Mouse (Mus musculus) testis, adult 2 months (tissue): ENCODE measurements around the gene Qtrt2. TPM values are rescaled to one million over a fixed set of nuclear protein-coding genes. Genes with fewer than 3 reads are reported as not detected.

Experiments
- H3K27ac ChIP-seq: fragments of 200-500 bp; 2 replicates; pipeline ENCODE4 v1.5.1; 2012; ENCODE audit warnings: low read depth, low read length; ENCODE audit not compliant: control insufficient read depth, insufficient read depth
- H3K27me3 ChIP-seq: fragments of 200-500 bp; 2 replicates; pipeline ENCODE4 v1.6.1; 2012; ENCODE audit warnings: mild to moderate bottlenecking, low read length, moderate library complexity; ENCODE audit not compliant: control insufficient read depth, insufficient read depth
- H3K36me3 ChIP-seq: fragments of 200-500 bp; 2 replicates; pipeline ENCODE4 v1.6.1; 2012; ENCODE audit warnings: mild to moderate bottlenecking, low read length; ENCODE audit not compliant: control insufficient read depth, insufficient read depth
- H3K4me1 ChIP-seq: fragments of 200-500 bp; 2 replicates; pipeline ENCODE4 v1.6.1; 2012; ENCODE audit warnings: low read length; ENCODE audit not compliant: control insufficient read depth, insufficient read depth
- H3K4me3 ChIP-seq: fragments of 200-500 bp; 2 replicates; pipeline ENCODE4 v1.5.1; 2012; ENCODE audit warnings: low read depth, mild to moderate bottlenecking, low read length, moderate library complexity, mixed read lengths; ENCODE audit not compliant: control insufficient read depth
- CTCF ChIP-seq: fragments of 200-500 bp; IDR thresholded peaks from 2 replicates; pipeline ENCODE4 v1.5.1; 2012; ENCODE audit warnings: low read depth, mild to moderate bottlenecking, inconsistent platforms, low read length, moderate library complexity; ENCODE audit not compliant: control insufficient read depth, insufficient read depth, insufficient replicate concordance
- POLR2A ChIP-seq: fragments of 200-500 bp; IDR thresholded peaks from 2 replicates; pipeline ENCODE4 v1.6.1; 2012; ENCODE audit warnings: low read depth, mild to moderate bottlenecking, inconsistent platforms, low read length, moderate library complexity; ENCODE audit not compliant: control insufficient read depth
- polyA plus RNA-seq: library from polyadenylated mRNA; depleted of rRNA; stranded (reverse); fragments of >200 nt; gene quantifications from 2 replicates; pipeline ENCODE4 v1.2.3, GENCODE M21; 2012

The Qtrt2 gene
- polyA plus RNA-seq, 1 experiment, result 11.0 TPM

- Histone ChIP-seq H3K27me3 (no peaks in the 10 kb centered on the region), H3K4me1 (no peaks in the 10 kb centered on the region), H3K36me3 (no peaks in the 10 kb centered on the region), H3K27ac (no peak overlapping the region), H3K4me3 (no peak overlapping the region)
- TF ChIP-seq CTCF (no peak), POLR2A (no peak)
These were observed 56.8 kb downstream of the Qtrt2 start for GRCm38 (mm10) chr16:43869805-43870204.

GRCm38 (mm10) chr16:43860624-43861023 lies 66.0 kb downstream of the Qtrt2 start:
- TF ChIP-seq POLR2A (no peak), CTCF (no peak)
- H3K27ac ChIP-seq, result no peak overlapping the region
- H3K27me3 ChIP-seq, result no peaks in the 10 kb centered on the region
- no peaks in the 10 kb centered on the region for H3K4me1 ChIP-seq
- H3K36me3 ChIP-seq, result no peaks in the 10 kb centered on the region
- no peak overlapping the region for H3K4me3 ChIP-seq

- TF ChIP-seq POLR2A (no peak), CTCF (no peak)
- H3K36me3 ChIP-seq, result no peaks in the 10 kb centered on the region
- H3K4me1 ChIP-seq, result peaks cover 3% of the 10 kb centered on the region; the same call in 1 of the 2 replicates
- H3K4me3 ChIP-seq, result no peak overlapping the region
- no peak overlapping the region for H3K27ac ChIP-seq
- H3K27me3 ChIP-seq, result no peaks in the 10 kb centered on the region
These were observed 67.6 kb downstream of the Qtrt2 start for GRCm38 (mm10) chr16:43858941-43859476.

GRCm38 (mm10) chr16:43849839-43850238 lies 76.8 kb downstream of the Qtrt2 start:
- no peak overlapping the region for H3K4me3 ChIP-seq
- TF ChIP-seq POLR2A, result no peak
- no peak for TF ChIP-seq CTCF
- no peaks in the 10 kb centered on the region for H3K36me3 ChIP-seq
- no peaks in the 10 kb centered on the region for H3K27me3 ChIP-seq
- H3K27ac ChIP-seq, result no peak overlapping the region
- no peaks in the 10 kb centered on the region for H3K4me1 ChIP-seq

GRCm38 (mm10) chr16:43841236-43841635 lies 85.4 kb downstream of the Qtrt2 start:
- H3K4me1 ChIP-seq, result no peaks in the 10 kb centered on the region
- H3K27ac ChIP-seq, result no peak overlapping the region
- no peak overlapping the region for H3K4me3 ChIP-seq
- H3K27me3 ChIP-seq, result no peaks in the 10 kb centered on the region
- no peaks in the 10 kb centered on the region for H3K36me3 ChIP-seq
- TF ChIP-seq POLR2A, result no peak
- no peak for TF ChIP-seq CTCF

GRCm38 (mm10) chr16:43831957-43832356 lies 94.7 kb downstream of the Qtrt2 start:
- Histone ChIP-seq H3K27ac (no peak overlapping the region), H3K36me3 (no peaks in the 10 kb centered on the region), H3K4me1 (no peaks in the 10 kb centered on the region), H3K27me3 (no peaks in the 10 kb centered on the region), H3K4me3 (no peak overlapping the region)
- TF ChIP-seq POLR2A (no peak), CTCF (no peak)

- Histone ChIP-seq H3K27me3 (no peaks in the 10 kb centered on the region), H3K27ac (no peak overlapping the region), H3K36me3 (no peaks in the 10 kb centered on the region), H3K4me3 (no peak overlapping the region), H3K4me1 (no peaks in the 10 kb centered on the region; the same call in 1 of the 2 replicates)
- no peak for TF ChIP-seq POLR2A
- no peak for TF ChIP-seq CTCF
These were observed 99.1 kb downstream of the Qtrt2 start for GRCm38 (mm10) chr16:43827492-43827891.

- Histone ChIP-seq H3K27me3 (no peaks in the 10 kb centered on the region), H3K36me3 (no peaks in the 10 kb centered on the region)
These were observed 108.2 kb downstream of the Qtrt2 start for GRCm38 (mm10) chr16:43818404-43818803.

More at GRCm38 (mm10) chr16:43818404-43818803, 108.2 kb downstream of the Qtrt2 start:
- Histone ChIP-seq H3K4me3 (no peak overlapping the region), H3K27ac (no peak overlapping the region), H3K4me1 (no peaks in the 10 kb centered on the region; the same call in 1 of the 2 replicates)
- TF ChIP-seq POLR2A (no peak), CTCF (no peak)
